Mouse (Mus musculus): Measurements from ENCODE around the gene Ccdc180. TPM values are rescaled to one million over a fixed set of nuclear protein-coding genes. Genes with fewer than 3 reads are reported as not detected.

The Ccdc180 gene
- total and polyA plus RNA-seq, 3 experiments: 0.20 TPM; not detected in 2

DNA sequence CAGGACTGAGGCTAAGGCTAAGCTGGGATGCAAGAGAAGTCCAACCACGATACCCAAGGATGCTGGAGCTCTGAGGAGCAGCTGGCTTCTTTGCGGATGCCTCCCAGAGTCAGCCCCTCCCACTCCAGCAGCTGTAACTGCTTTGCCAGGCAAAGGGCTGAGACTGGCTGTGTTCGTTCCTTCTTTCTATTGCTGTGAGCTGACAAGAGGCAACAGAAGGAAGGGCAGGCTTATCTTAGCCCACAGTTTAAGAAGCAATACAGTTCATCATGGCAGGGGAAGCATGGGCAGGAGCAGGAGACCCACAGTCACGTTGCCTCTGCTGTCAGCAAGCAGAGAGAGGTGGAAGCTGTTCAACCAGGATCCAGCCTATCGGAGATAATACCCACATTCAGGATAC lies 28.9 kb upstream of the Ccdc180 start:
- Histone ChIP-seq H3K9me3 (replicated peaks; ENCODE audit: low read length) (peaks cover 10% of the 10 kb centered on the region), H3K4me1 (ENCODE audit: control insufficient read depth in 1 of 2, insufficient read depth in 2 of 2) (no peaks in the 10 kb centered on the region), H3K4me3 (replicated peaks in 1 of 3; ENCODE audit: low read depth in 2 of 3, low read length in 2 of 3, poor library complexity in 1 of 3) (no peak overlapping the region), H3K27me3 (replicated peaks) (peaks cover 19% of the 10 kb centered on the region), H3K9ac (ENCODE audit: insufficient read depth, low read depth) (no peak overlapping the region), H3K79me2 (replicated peaks; ENCODE audit: control insufficient read depth, extremely low read depth, insufficient read depth, poor library complexity, severe bottlenecking) (no peaks in the 10 kb centered on the region), H3K4me2 (ENCODE audit: insufficient read depth, low read depth, poor library complexity, severe bottlenecking) (no peak overlapping the region), H3K27ac (ENCODE audit: insufficient read depth, low read depth) (no peak overlapping the region), H3K36me3 (replicated peaks in 1 of 2; ENCODE audit: control insufficient read depth in 1 of 2, insufficient read depth in 1 of 2, low read length in 1 of 2) (no peaks in the 10 kb centered on the region)
- in situ Hi-C loops (cut with MboI; ENCODE audit: low pct_ligation_motif_present, low pct_unique_long_range_greater_than_20kb, low sequenced_read_pairs) (no loop called here), dilution Hi-C loops (cut with MboI; ENCODE audit: extremely low pct_ligation_motif_present, extremely low pct_unique_long_range_greater_than_20kb, low sequenced_read_pairs) (no loop called here)
- no peak for DNase-seq (ENCODE audit: extremely low read depth)
- TF ChIP-seq EP300 (IDR thresholded peaks at IDR 0.05; ENCODE audit: low read length) (no peak), PAX5 (IDR thresholded peaks at IDR 0.05; ENCODE audit: low read length) (no peak), RAD21 (IDR thresholded peaks at IDR 0.05; ENCODE audit: low read depth, low read length) (no peak), E2F4 (IDR thresholded peaks at IDR 0.05; ENCODE audit: insufficient replicate concordance, low read depth, low read length) (no peak), MAFK (IDR thresholded peaks at IDR 0.05; ENCODE audit: insufficient replicate concordance, low read length) (no peak), MAX (IDR thresholded peaks at IDR 0.05; ENCODE audit: low read length) (no peak), RCOR1 (conservative IDR thresholded peaks at IDR 0.05; ENCODE audit: low read depth, low read length) (no peak)

DNA sequence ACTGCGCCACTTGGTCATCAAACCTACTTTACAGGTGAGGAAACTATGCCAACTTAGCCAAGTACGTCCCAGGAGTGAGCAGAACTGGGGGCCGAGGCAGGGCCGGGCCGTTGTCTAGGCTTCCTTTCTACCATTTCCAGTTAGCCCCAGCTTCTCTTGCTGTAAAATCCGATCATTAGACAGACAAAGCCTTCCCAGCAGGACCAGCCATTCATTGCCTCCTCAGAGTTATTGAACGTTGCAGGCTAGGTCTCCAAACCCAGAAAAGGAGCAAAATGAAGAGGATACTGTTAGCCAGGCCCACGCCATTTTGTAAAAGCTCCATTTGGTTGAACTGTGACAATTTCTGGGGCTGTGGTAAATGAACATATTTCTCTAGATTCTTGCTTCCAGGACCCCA lies 22.7 kb upstream of the Ccdc180 start:
- dilution Hi-C loops (cut with MboI; ENCODE audit: extremely low pct_ligation_motif_present, extremely low pct_unique_long_range_greater_than_20kb, low sequenced_read_pairs): no loop called here
- in situ Hi-C loops (cut with MboI; ENCODE audit: low pct_ligation_motif_present, low pct_unique_long_range_greater_than_20kb, low sequenced_read_pairs): no loop called here

DNA sequence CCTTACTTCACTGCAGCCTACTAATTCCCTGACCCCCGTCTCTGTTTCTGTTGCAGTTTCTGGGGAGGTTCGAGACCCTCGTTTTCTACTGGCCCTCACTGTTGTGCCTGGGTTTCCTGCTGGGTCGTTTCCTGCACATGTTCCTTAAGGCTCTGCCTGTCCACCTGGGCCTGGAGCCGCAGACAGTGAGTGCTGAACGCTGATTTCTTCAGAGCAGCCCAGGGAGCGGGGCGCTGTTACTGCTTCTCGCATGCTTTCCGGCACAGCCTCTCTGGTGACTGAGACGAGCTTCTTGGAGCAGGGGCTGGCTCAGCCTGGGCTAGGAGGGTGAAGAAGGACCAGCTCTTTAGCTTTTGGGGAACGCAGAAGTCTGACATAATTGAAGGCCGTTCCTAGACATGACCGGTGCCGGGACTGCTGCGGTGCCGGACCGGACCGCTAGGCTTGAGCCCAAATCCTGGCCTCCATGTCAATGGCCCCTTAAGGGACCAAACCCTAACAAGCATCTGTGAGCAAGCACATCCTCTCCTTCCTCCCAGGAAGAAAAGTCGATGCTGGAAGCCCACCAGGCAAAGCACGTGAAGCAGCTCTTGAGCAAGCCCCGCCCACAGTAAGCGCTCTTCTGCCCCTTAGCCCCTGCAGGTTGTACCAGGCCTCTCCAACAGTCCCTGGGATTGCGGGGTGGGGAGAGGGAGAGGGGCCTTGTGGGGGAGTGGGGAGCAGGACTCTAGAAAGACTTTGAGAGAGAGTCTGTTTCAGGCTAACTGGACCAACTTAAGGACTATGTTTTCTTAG lies 20.9 kb upstream of the Ccdc180 start:
- in situ Hi-C loops (cut with MboI; ENCODE audit: low pct_ligation_motif_present, low pct_unique_long_range_greater_than_20kb, low sequenced_read_pairs) (no loop called here), dilution Hi-C loops (cut with MboI; ENCODE audit: extremely low pct_ligation_motif_present, extremely low pct_unique_long_range_greater_than_20kb, low sequenced_read_pairs) (no loop called here)
- no peaks in the 10 kb centered on the region for H3K79me2 ChIP-seq (replicated peaks; ENCODE audit: control insufficient read depth, extremely low read depth, insufficient read depth, poor library complexity, severe bottlenecking)
- no peak overlapping the region for H3K27ac ChIP-seq (ENCODE audit: insufficient read depth, low read depth)
- H3K9ac ChIP-seq (ENCODE audit: insufficient read depth, low read depth): no peak overlapping the region
- peaks cover 3% of the 10 kb centered on the region for H3K9me3 ChIP-seq (replicated peaks; ENCODE audit: low read length)
- H3K27me3 ChIP-seq (replicated peaks): no peaks in the 10 kb centered on the region
- no peak overlapping the region for H3K4me3 ChIP-seq (replicated peaks in 1 of 3; ENCODE audit: low read depth in 2 of 3, low read length in 2 of 3, poor library complexity in 1 of 3)
- no peak overlapping the region for H3K4me2 ChIP-seq (ENCODE audit: insufficient read depth, low read depth, poor library complexity, severe bottlenecking)
- TF ChIP-seq GABPA (IDR thresholded peaks at IDR 0.05; ENCODE audit: insufficient replicate concordance, low read depth, low read length) (no peak), MAZ (IDR thresholded peaks at IDR 0.05; ENCODE audit: low read depth, low read length) (no peak), POLR2AphosphoS2 (IDR thresholded peaks at IDR 0.05; ENCODE audit: low read depth, low read length) (no peak), SMC3 (IDR thresholded peaks at IDR 0.05; ENCODE audit: low read depth, low read length) (no peak), JUND (conservative IDR thresholded peaks at IDR 0.05; ENCODE audit: low read depth, low read length) (no peak), IRF4 (IDR thresholded peaks at IDR 0.05; ENCODE audit: low read depth, low read length) (no peak), NELFE (IDR thresholded peaks at IDR 0.05; ENCODE audit: low read depth, low read length) (no peak), JUN (IDR thresholded peaks at IDR 0.05; ENCODE audit: insufficient read depth, low read depth, low read length) (no peak), ZC3H11A (IDR thresholded peaks at IDR 0.05; ENCODE audit: low read depth, low read length) (no peak), MAFK (IDR thresholded peaks at IDR 0.05; ENCODE audit: insufficient replicate concordance, low read length) (no peak), KAT2A (IDR thresholded peaks at IDR 0.05; ENCODE audit: insufficient replicate concordance, low read length) (no peak), EP300 (IDR thresholded peaks at IDR 0.05; ENCODE audit: low read length) (no peak), TBP (conservative IDR thresholded peaks at IDR 0.05; ENCODE audit: low read depth, low read length) (no peak), ETS1 (conservative IDR thresholded peaks at IDR 0.05; ENCODE audit: low read depth, low read length) (no peak), UBTF (IDR thresholded peaks at IDR 0.05; ENCODE audit: low read depth, low read length) (no peak)
- no peaks in the 10 kb centered on the region for H3K36me3 ChIP-seq (replicated peaks in 1 of 2; ENCODE audit: control insufficient read depth in 1 of 2, insufficient read depth in 1 of 2, low read length in 1 of 2)
- no peak for DNase-seq (ENCODE audit: extremely low read depth)
- no peaks in the 10 kb centered on the region for H3K4me1 ChIP-seq (ENCODE audit: control insufficient read depth in 1 of 2, insufficient read depth in 2 of 2)

More for the DNA sequence above, 22.7 kb upstream of the Ccdc180 start:
- H3K4me2 ChIP-seq (ENCODE audit: insufficient read depth, low read depth, poor library complexity, severe bottlenecking): no peak overlapping the region
- H3K4me1 ChIP-seq (ENCODE audit: control insufficient read depth in 1 of 2, insufficient read depth in 2 of 2): no peaks in the 10 kb centered on the region
- no peaks in the 10 kb centered on the region for H3K79me2 ChIP-seq (replicated peaks; ENCODE audit: control insufficient read depth, extremely low read depth, insufficient read depth, poor library complexity, severe bottlenecking)
- H3K9me3 ChIP-seq (replicated peaks; ENCODE audit: low read length): no peaks in the 10 kb centered on the region
- no peak for DNase-seq (ENCODE audit: extremely low read depth)
- no peak overlapping the region for H3K9ac ChIP-seq (ENCODE audit: insufficient read depth, low read depth)
- peaks cover 2% of the 10 kb centered on the region for H3K27me3 ChIP-seq (replicated peaks)
- H3K36me3 ChIP-seq (replicated peaks in 1 of 2; ENCODE audit: control insufficient read depth in 1 of 2, insufficient read depth in 1 of 2, low read length in 1 of 2): no peaks in the 10 kb centered on the region
- no peak overlapping the region for H3K27ac ChIP-seq (ENCODE audit: insufficient read depth, low read depth)
- no peak overlapping the region for H3K4me3 ChIP-seq (replicated peaks in 1 of 3; ENCODE audit: low read depth in 2 of 3, low read length in 2 of 3, poor library complexity in 1 of 3)
- TF ChIP-seq MEF2A (IDR thresholded peaks at IDR 0.05; ENCODE audit: borderline replicate concordance, low read depth, low read length) (no peak), BHLHE40 (IDR thresholded peaks at IDR 0.05; ENCODE audit: low read depth, low read length) (no peak), GABPA (IDR thresholded peaks at IDR 0.05; ENCODE audit: insufficient replicate concordance, low read depth, low read length) (no peak)

All from CH12.LX (cell line).